Mouse (Mus musculus) left cerebral cortex, postnatal 36 days (tissue): ENCODE results near the gene Itgb2l. TPM values are rescaled to one million over a fixed set of nuclear protein-coding genes. Genes with fewer than 3 reads are reported as not detected.

Source experiments
- DNase-seq, 2 experiments: peaks; one replicate each; pipeline ENCODE4 v3.0.0; 2021 to 2022; ENCODE audit warnings: low spot score in 2 of 2, mixed read lengths in 1 of 2
- intact Hi-C: fragments of 180-260 bp; cut with DNase I; formaldehyde crosslinking; loops from one replicate; pipeline ENCODE4 v1.15.1; 2025
- total RNA-seq, 2 experiments: library from RNA; stranded (reverse); gene quantifications; 2 replicates each; pipeline ENCODE4 v1.2.3; 2021

The Itgb2l gene
- total RNA-seq, 2 experiments from 2014 or later, result not detected

DNA sequence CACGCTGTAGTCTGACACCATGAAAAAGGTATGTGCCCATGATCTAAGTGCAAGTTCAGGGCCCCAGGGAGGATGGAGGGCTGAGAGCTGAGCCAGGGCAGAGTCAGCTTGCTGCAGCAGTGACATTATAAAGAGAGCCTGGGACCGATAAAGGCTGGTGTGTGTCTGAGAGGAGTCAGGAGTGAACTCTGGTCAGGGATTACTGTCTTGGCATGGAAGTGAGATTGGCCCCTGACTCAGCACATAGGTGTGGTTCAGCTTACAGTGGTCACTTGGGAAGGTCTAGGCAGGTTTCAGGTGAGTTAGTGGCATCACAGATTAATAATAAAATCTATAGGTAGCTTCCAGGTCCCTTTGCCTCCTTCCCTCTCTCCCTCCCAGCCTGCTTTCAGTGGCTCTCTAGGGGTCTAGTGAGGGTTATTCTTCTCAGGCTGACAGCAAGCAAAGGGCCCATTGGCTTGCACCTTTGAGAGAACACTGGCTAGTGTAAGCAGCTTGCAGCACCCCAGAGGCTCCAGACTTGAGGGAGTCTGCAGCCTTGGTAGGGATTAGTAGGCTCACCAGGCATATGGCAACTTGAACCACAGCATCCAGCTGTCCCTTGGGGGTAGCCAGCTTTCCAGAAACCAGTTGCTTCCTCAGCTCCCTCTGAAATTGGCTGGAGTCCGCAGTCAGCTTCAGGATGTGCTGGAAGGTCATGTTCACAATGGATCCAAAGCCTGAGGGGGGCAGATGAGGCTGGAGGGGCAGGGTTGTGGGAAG is 9.2 kb downstream of the Itgb2l start:
- DNase-seq, result no peak
- intact Hi-C loops, result no loop called here

DNA sequence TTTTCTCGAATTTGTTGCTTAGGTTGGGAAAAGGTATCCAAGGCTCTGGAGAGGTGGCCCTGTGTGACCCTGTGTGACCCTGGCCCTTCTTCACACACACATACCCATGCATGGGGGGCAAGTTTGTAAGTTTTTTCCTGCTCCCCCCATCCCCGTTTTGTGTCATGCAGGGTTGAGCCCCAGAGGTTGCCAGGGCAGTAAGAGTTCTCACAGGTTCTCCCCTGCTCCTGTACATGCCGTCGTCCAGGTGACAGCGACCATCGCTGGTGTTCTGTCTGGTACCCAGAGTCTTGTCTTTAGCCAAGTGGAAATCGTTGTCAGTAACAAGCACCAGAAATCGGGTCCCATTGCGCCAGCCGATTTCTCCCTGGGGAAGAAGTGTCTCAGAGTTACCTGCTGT is 10.2 kb downstream of the Itgb2l start:
- intact Hi-C loops, result no loop called here
- DNase-seq, result no peak

DNA sequence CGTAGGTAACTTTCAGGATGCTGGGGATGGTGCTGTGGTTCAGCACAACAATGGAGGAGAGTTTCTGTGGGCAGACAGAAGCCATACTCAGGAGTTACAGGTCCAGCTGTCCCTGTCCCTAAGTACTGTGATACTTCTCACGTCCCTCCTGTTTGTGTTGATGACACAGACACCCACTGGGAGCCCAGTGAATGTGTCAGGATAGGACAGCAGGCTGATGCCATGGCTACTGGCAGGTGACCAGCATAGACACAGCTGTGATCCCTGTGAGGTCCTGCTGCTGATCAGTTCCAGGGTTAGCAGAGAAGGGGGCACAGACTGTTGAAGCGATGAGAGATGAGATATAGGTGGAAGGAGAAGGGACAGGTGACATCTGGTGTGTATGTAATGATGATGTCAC is 14.4 kb downstream of the Itgb2l start:
- DNase-seq, result no peak
- intact Hi-C loops, result no loop called here

DNA sequence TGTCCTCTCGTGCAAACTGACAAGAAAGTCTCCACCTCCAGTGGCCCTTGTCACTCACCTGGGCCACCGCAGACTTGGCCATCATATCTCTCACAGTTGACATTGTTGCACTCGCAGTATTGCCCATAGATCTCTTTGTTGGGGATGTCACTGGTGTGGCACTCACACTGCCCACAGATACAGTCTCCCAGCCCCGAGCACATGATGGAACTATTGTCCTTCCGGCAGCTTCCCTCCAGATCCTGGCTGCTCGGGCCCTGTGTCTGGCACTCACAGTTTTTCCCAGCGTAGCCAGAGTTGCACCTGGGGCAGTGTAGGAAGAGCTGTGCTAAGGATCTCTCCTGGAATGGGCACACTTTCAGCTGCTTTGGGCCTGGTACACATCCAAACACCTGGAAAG is 16.7 kb downstream of the Itgb2l start:
- intact Hi-C loops, result no loop called here

DNA sequence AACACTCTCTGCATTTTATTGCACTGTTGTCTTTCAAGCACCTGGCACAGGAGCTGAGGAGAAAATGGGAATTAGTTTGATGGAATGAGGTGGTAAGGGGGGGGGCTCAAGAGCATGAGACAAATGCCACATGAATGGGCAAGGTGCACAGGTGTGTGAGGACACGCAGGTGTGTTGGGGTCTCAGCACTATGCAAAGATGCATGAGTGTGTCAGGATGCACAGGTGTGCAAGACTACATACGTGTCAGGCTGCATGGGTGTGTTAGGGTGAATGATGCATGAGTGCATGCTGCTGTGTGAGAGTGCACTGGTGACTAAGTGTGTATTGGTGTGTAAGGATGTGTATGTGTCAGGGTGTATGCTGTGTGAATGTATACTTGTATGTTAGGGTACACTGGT is 18.4 kb downstream of the Itgb2l start:
- intact Hi-C loops, result no loop called here
- DNase-seq, result no peak

More for the DNA sequence above, 16.7 kb downstream of the Itgb2l start:
- DNase-seq, result no peak

DNA sequence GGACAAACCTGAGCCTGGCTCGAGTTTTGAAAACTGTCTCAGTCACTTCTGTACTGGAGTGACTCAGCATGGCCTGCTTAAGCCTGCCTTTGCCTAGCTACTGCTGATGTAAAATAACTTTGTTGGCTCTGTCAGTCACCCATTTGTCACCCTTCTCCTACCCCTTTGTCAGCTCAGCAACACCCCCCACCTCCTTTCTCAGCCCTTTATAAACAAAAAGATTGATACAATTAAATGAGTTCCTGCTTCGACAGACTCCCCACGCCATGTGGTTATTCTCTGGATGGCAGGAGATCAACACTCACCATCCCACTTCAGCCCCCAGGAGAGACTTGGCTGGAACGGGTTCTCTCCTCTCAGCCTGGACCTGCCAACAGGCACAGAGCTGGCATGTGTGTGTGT is 35.4 kb downstream of the Itgb2l start:
- intact Hi-C loops, result no loop called here

DNA sequence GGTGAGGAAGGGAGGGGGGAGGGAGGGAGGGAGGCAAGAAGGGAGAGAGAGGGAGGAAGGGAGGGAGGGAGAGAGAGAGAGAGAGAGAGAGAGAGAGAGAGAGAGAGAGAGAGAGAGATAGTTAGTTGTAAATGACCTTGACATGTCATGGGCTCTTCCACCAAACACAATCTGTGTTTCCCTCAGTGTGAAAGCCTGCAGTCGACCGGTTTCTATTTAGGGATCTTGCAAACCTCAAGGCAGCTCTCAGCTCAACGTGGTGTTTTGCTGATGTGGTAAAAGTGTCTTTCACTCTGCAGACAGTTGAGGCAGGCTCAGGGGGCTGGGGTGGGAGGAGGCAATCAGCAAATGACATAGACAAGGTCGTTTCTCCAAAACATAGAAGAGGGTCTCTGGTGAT is 37.1 kb downstream of the Itgb2l start:
- intact Hi-C loops, result no loop called here
- no peak for DNase-seq

More for the DNA sequence above, 35.4 kb downstream of the Itgb2l start:
- no peak for DNase-seq

DNA sequence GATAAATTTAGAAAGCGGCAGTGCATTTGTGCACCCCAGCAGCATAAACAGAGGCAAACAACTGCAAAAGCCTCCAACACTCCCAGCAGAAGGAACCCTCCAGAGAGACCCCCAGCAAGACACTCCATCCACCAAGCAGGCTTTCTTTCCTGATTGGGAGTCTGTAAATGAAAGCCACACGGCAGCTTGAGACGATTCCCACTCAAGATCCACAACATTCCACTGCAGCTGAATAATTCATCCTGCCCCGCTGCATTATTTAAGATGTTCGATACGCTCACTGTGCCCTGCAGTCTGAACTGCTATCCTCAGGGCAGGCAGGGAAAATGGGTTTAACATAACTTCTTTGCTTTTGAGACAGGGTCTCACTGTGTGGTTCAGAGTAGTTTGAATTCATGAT is 41.1 kb downstream of the Itgb2l start:
- no peak for DNase-seq
- intact Hi-C loops, result no loop called here

DNA sequence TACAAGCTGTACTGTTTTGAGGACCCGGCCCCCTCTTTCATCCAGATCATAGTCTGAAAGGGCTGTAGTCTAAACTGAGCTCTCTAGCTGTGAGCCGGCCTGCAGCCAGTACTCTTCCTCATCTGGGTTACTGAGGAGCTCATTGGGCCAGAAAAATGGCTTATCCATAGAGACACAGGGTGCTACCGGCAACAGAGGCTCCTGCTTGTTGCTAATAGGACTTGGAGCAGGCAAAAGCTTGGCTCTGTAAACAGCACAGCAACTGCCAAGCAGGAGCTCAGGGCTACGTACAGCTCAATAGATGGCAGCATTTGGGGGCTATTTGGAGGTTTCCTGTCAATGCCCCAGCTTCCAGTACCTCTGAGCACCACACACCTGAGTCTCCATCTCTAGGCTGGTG is 43.4 kb downstream of the Itgb2l start:
- intact Hi-C loops, result no loop called here
- no peak for DNase-seq

DNA sequence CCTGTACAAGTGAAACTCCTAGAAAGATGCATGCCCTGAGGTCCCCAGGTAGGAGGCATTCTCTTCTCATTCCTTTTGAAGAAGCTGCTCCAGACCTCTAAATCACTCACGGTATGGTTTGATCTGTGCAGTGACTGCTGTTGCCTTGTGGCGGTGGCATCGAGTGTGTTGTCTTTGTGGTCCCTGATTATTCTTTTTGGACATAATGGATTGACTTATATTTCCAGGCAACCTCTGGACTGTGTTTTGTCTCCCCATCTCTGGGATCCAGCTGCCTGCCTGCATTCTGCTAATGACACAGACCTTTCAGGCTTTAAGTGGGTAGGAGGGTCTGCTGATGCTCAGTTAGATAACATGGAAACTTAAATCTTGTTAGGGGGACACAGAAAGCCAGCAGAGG is 44.6 kb downstream of the Itgb2l start:
- intact Hi-C loops, result no loop called here
- DNase-seq, result no peak

DNA sequence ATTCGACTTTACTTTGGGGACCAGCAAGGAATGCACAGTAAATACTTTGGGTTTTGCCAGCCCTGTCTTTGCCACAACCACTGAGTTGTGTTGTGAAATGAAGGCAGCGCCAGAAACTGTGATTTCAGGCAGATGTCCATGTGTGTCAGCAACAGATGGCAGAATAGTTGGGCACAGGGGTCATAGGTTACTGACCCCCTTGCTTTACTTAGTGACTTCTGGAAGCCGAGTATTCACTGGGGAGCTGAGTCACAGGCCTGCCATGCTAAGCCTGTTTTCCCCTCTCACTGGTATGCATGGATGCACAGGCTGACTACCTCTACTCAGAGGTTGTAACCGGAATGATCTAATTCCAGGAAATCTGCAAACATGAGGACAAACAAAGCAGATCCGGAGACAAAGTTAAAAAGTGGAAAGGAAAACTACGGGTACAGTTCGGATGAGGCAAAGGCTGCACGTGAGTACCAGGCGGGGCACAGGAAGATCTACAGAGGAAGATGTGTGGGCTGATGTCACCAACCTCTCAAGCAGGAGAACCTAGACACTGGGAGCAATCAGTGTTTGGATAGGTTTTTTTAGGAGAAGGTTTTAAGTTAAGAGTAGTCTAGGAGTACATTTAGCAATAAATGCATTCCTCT is 47.3 kb downstream of the Itgb2l start:
- intact Hi-C loops, result no loop called here
- DNase-seq, result no peak

DNA sequence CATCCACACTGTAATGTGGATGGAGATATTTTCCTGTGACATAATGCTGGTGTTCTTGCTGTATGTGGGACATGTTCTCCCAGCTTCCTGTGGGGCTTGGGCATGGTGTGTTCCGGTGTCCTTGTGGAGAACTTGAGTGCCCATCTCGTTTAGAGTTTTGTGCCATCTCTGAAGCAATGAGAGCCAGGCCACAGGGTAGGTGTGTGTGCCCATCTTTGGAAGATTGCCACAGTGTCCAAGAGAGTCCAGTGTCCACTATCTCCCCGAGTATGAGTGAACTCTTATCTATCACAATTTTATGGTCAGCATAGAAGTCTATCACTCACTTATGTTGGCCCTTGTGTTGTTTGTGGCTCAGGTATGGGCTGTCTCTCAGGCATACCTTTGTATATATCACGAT is 47.9 kb downstream of the Itgb2l start:
- intact Hi-C loops, result no loop called here
- no peak for DNase-seq

DNA sequence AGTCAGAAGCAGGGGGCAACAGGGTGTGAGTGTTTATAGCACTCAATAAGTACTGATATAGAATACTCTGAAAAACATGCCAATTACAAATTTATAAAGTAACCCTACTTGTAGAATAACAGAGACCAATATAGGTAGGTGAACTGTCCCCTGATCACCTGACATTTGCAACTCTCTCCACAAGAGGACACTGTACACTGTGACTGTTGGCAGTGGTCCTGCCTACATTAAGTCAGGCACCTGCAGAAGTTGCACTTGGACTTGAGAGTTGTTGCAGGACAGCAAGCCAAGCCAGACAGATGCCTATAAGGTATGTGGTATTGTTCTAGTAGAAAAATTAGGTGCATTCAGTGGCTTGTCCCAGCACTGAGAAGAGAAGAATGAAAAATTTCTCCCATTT is 52.3 kb downstream of the Itgb2l start:
- intact Hi-C loops, result no loop called here
- no peak for DNase-seq

DNA sequence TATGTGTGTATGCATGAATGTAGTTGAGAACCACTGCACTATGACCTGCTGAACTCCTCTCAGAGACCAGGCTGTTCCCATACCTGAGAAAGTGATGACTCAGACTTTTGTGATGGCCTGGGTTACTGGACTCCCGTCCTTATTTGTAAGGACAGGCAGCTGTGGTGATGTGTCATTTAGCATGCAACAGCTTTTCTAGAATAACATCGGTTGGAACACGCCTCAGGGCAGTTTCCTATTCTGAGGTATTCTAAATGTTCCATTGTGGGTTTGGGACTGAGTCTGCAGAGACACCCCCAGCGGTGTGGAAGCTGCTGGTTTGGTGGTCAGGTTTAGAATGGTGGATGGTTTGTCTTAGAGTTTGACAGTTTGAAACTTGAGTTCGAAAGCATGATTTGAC is 54.9 kb downstream of the Itgb2l start:
- DNase-seq, result no peak
- intact Hi-C loops, result no loop called here

DNA sequence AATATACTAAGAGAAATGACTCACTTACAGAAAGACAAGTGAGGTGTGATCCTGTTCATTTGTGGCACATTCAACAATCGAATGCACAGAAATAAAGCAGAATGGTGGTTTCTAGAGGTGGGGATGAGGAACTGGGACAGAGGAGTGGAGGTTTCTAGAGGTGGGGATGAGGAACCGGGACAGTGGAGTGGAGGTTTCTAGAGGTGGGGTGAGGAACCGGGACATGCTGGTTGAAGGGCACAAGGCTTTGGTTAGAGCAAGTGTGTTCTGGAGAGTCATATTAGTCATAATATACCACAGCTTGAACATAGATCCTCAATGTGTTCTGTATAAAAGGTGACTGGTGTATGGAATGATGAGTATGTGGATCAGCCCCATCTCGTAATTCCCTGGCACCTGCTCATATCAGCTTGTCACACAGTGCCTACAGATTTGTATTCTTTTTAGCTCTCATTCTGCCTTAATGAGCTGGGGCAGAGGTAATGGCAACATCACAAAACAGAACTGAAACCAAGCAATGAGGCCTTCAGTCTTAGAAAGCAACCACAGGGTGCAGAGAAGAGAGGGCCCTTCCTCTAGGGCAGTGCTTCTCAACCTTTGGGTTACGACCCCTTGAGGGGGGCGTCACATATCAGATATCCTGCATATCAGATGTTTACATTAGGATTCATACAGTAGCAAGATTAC is 55.6 kb downstream of the Itgb2l start:
- intact Hi-C loops, result no loop called here

DNA sequence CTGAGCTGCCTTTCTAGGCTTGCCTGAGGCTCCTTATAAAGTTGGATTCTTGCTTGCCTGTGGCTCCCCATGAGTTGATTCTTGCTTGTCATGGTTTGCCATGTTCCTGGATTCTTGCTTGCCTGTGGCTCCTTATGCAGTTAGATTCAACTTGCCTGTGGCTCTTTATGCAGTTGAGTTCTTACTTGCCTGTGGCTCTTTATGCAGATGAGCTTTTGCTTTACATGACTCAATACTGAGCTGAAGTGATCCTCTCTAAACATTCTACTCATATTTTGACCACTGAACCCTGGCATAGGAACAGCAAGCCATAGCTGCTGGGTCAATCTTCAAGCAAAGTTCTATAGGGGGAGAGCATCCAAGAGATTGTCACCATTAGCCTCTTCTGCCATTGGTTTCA is 58.7 kb downstream of the Itgb2l start:
- intact Hi-C loops, result no loop called here
- DNase-seq, result no peak

More for the DNA sequence above, 55.6 kb downstream of the Itgb2l start:
- no peak for DNase-seq

DNA sequence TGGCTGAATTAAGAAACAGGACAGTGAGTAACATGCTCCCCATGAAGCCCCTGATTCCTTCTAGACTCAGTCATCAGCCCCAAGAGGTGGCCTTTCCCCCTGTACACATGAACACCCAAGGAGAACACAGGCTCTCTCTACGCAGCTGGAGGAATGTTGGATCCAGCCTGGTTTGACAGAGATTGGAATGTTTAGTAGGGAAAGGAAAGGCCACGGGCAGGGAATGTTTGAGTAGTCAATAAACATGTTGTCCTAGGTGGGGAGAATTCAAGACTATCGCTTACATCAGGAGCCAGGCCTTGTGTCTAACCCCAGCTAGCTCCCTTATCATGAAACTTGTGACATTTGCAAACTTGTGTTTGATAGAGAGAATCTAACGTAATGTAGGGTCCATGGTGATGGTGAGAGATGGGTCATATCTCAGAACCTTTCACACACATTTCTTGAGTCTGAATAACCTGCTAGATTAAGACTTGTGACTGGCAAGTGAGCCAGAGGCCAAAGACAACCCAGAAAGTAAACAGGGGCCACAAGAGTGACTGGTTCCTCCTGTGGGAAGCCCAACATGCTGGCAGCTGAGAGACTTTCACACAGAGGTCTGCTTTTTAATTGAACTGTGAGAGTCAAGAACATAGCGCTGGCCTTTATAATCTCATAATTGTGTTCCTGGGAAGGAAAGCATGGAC is 60.8 kb downstream of the Itgb2l start:
- intact Hi-C loops, result no loop called here
- no peak for DNase-seq

DNA sequence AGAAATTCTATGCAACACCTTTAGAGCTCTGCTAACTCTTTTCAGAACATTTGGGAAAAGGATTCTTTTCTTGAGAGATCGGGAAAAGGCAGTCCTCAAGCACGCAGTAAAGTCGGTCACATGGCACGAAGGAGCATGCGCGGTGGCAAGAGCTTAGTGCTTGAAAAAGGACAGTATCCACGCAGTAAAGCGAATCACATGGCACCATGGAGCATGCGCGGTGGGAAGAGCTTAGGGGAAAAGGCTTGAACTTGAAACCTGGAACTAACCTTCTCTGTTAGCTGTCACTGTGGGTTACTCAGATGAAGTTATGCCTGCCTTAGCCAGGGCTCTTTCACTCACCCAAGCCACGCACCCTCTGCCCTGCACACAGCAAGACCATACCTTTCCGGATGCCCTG is 62.0 kb downstream of the Itgb2l start:
- intact Hi-C loops, result no loop called here

DNA sequence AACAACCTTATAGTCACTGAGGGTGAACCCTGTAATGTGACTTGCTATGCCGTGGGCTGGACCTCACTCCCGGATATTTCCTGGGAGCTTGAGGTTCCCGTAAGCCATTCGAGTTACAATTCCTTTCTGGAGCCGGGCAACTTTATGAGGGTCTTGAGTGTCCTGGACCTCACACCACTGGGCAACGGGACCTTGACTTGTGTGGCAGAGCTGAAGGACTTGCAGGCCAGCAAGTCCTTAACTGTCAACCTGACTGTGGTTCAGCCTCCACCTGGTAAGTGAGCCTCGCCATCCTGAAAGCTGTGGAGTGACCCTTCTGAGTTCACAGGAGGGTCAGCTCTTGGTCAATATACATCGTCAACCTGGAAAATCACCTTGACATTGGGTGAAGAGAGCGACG is 65.3 kb downstream of the Itgb2l start:
- no peak for DNase-seq
- intact Hi-C loops, result no loop called here

More for the DNA sequence above, 62.0 kb downstream of the Itgb2l start:
- DNase-seq, result no peak

DNA sequence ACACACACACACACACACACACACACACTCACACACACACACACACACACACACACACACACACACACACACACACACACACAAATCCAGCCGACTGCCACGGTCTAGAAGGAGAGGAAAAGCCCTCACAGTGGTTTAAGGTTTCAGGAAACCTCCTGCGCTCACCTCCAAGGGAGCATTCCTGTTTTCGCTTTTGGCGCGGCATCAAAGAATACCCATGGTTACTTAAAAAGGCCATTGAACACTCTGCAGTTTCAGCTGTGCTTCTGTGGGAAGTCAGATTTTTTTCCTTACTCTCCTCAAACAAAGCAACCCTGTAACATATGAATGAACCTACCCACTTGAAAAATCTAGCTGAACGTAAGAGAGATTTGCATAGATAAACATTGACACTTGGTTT is 67.1 kb downstream of the Itgb2l start:
- no peak for DNase-seq
- intact Hi-C loops, result no loop called here
